14 mouse cellular contexts compared by ENCODE assay signal in the genomic region with DNA sequence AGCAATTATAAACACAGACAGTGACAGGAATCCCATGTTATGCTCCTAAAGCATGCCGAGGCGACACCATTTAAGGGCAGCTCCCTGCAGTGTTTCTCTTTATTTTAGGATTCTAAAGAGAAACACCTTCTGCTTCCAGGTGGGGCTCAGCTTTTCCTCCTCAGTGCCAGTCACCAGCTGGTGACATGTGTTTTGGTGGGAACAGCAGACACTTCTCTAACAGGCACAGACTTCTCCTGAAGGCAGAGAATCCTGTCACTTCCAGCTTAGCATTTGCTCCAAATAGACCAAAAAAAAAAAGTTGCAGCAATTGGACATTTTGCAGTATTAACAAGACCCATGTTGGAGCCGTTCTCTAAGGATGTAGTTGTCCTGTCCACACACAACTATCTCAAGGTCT.
"Had no signal": no experiment of that assay in that cellular context is flagged by ENCODE, and none has a peak within 500 bp of the region (broad histone marks: within the 10 kb centered on the region; RNA-seq: fewer than 3 reads in every experiment).

No protein-coding gene starts in this region.

- ATAC-seq: hindbrain, embryonic 16.5 days; inflammation-experienced regulatory T-cells, adult 6 months; intestine, embryonic 15.5 days; intestine, postnatal 0 days had no signal

- DNase-seq: gastrocnemius, postnatal 14 days; gastrocnemius, postnatal 36 days; heart, adult 11 months; kidney, adult 18-20 months; kidney, adult 8-10 months; kidney, postnatal 10 days; kidney, postnatal 25 days; kidney, postnatal 4 days; liver; liver, embryonic 13.5 days had no signal
